Mouse (Mus musculus) spleen, postnatal 14 days (tissue): Measurements from ENCODE around the gene Cpxcr1.

ENCODE experiments used
- DNase-seq, 2 experiments: peaks; one replicate each; pipeline ENCODE4 v3.0.0; 2021 to 2022; ENCODE audit warnings: low spot score in 2 of 2

Cpxcr1 gene

DNA sequence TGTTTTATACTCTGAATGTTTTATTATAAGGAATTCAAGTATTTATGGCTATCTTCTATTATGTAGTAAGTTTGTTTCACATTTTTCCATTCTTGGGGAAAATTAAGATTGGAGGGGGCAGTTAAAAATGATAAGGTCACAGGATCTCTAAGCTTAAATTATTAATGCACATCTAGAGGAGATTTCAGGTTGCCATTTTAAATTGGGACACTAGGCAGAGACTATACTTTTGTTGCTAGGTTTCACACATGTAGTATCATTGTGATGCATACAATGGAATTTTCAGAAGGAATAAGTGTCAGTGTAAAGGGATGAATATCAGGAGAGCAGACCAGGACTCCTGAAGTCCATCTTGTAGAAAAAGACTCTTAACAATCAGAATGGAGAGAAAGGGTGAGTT is at the start of gene Cpxcr1:
Cpxcr1 (plus strand) TSS at position 301 of the 400 bp plus-strand sequence.
- DNase-seq, result no peak
